Mouse (Mus musculus) intestine, embryonic 14.5 days (tissue): ENCODE measurements around the gene Atg7. TPM values are rescaled to one million over a fixed set of nuclear protein-coding genes. Genes with fewer than 3 reads are reported as not detected.

ENCODE experiments used
- ATAC-seq: fragments of 200-750 bp; cut with Nextera tagmentation; replicated peaks from 2 replicates; pipeline ENCODE4 v1.8.0; 2017; ENCODE audit warnings: low read depth, moderate number of reproducible peaks, moderate TSS enrichment, moderate library complexity; ENCODE audit not compliant: low FRiP score, low TSS enrichment
- DNase-seq: peaks from one replicate; pipeline ENCODE4 v3.0.0-alpha.2; 2018; ENCODE audit warnings: low spot score
- H3K27ac ChIP-seq: fragments of 300-500 bp; sonication (generic); 2 replicates; pipeline ENCODE4 v1.5.1; 2014; ENCODE audit warnings: low read depth, mild to moderate bottlenecking, control low read depth
- H3K27me3 ChIP-seq: fragments of 300-500 bp; sonication (generic); replicated peaks from 2 replicates; pipeline ENCODE4 v1.6.1; 2014; ENCODE audit warnings: low read length, control low read depth; ENCODE audit not compliant: control insufficient read depth, insufficient read depth
- H3K36me3 ChIP-seq: fragments of 300-500 bp; sonication (generic); 2 replicates; pipeline ENCODE4 v1.6.1; 2014; ENCODE audit warnings: low read length, control low read depth; ENCODE audit not compliant: control insufficient read depth, insufficient read depth
- H3K4me1 ChIP-seq: fragments of 300-500 bp; sonication (generic); replicated peaks from 2 replicates; pipeline ENCODE4 v1.6.1; 2014; ENCODE audit warnings: low read length, control low read depth, mixed read lengths; ENCODE audit not compliant: control insufficient read depth, insufficient read depth
- H3K4me2 ChIP-seq: fragments of 300-500 bp; sonication (generic); 2 replicates; pipeline ENCODE4 v1.6.1; 2014; ENCODE audit warnings: low read length
- H3K4me3 ChIP-seq: fragments of 300-500 bp; sonication (generic); 2 replicates; pipeline ENCODE4 v1.5.1; 2014; ENCODE audit warnings: low read depth, low read length, control low read depth, mixed read lengths
- H3K9ac ChIP-seq: fragments of 300-500 bp; sonication (generic); 2 replicates; pipeline ENCODE4 v1.6.1; 2014; ENCODE audit warnings: mild to moderate bottlenecking, low read length
- H3K9me3 ChIP-seq: fragments of 300-500 bp; sonication (generic); 2 replicates; pipeline ENCODE4 v1.6.1; 2016; ENCODE audit warnings: low read length, control low read depth; ENCODE audit not compliant: control insufficient read depth
- WGBS: fragments of 180-500 bp; shearing (Covaris S2); extraction: QIAGEN DNeasy Blood & Tissue Kit; methylation state at CpG from one replicate; pipeline ENCODE4 v1.1.7; 2014; 5-methylcytosine and 5-hydroxymethylcytosine counted together
- polyA plus RNA-seq: library from polyadenylated mRNA; unstranded; fragments of >200 nt; fragmentation: Nextera tagmentation; extraction: Ambion mirVana; gene quantifications from 2 replicates; pipeline ENCODE4 v1.2.1, GENCODE M21; 2014

The Atg7 gene
- polyA plus RNA-seq, 1 experiment from 2014 or later: 22.8 TPM

GRCm38 (mm10) chr6:114674771-114675170 is 31.9 kb downstream of the Atg7 start:
- DNase-seq (no peak), ATAC-seq (no peak)
- no peaks in the 10 kb centered on the region for H3K27me3 ChIP-seq
- H3K4me1 ChIP-seq: no peaks in the 10 kb centered on the region
- no peak overlapping the region for H3K4me2 ChIP-seq
- no peaks in the 10 kb centered on the region for H3K9me3 ChIP-seq
- no peak overlapping the region for H3K27ac ChIP-seq
- H3K4me3 ChIP-seq: no peak overlapping the region
- H3K9ac ChIP-seq: no peak overlapping the region
- peaks cover 11% of the 10 kb centered on the region for H3K36me3 ChIP-seq

- Histone ChIP-seq H3K4me2 (no peak overlapping the region), H3K4me3 (no peak overlapping the region), H3K27ac (no peak overlapping the region), H3K9me3 (no peaks in the 10 kb centered on the region), H3K4me1 (no peaks in the 10 kb centered on the region), H3K9ac (no peak overlapping the region), H3K27me3 (no peaks in the 10 kb centered on the region), H3K36me3 (peaks cover 19% of the 10 kb centered on the region)
- 49% methylated on average over 5 of the region's 5 CpGs for WGBS
- DNase-seq: no peak
- ATAC-seq: no peak
Measured at GRCm38 (mm10) chr6:114676091-114676490, 33.2 kb downstream of the Atg7 start.

DNA sequence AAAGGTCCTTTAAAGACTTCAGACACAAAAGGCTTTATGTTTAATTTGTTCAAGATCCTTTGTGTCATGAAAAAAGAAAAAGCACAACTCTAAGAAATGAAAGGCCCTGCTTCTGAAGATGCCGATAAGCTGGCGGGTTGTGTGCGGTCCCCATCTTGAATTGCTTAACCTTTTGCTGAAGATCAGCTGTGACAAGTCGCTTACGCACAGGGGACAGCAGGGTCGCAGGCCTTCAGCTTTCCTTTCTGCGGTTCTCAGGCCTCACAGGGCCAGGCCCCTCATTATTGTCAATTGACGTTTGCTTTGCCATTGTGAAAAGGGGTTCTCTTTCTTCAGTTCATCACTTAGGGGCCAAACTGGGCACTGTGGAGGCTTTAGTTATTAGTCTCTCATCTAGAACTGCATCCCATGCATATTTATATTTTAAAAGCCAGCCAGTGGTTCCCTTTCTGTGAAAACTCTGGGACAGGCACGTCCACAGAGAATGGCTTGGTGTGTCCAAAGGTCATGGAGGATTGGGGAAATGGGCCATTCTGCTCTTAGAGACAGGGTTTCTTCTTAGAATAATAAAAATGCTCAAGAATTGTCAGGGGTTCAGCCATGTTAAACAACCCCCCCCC is 39.3 kb downstream of the Atg7 start:
- Histone ChIP-seq H3K9ac (no peak overlapping the region), H3K36me3 (peaks cover 19% of the 10 kb centered on the region), H3K4me3 (no peak overlapping the region), H3K4me2 (no peak overlapping the region), H3K4me1 (no peaks in the 10 kb centered on the region), H3K27ac (no peak overlapping the region), H3K9me3 (no peaks in the 10 kb centered on the region), H3K27me3 (no peaks in the 10 kb centered on the region)
- no peak for DNase-seq
- WGBS: 85% methylated on average over 9 of the region's 9 CpGs
- ATAC-seq: no peak

GRCm38 (mm10) chr6:114683741-114684140 is 40.8 kb downstream of the Atg7 start:
- H3K4me2 ChIP-seq: no peak overlapping the region
- DNase-seq (no peak), ATAC-seq (no peak)
- 56% methylated on average over 1 of the region's 1 CpGs for WGBS
- no peak overlapping the region for H3K4me3 ChIP-seq
- no peaks in the 10 kb centered on the region for H3K9me3 ChIP-seq
- no peaks in the 10 kb centered on the region for H3K4me1 ChIP-seq
- no peak overlapping the region for H3K9ac ChIP-seq
- H3K36me3 ChIP-seq: peaks cover 9% of the 10 kb centered on the region; the same call in 1 of the 2 replicates
- H3K27ac ChIP-seq: no peak overlapping the region
- no peaks in the 10 kb centered on the region for H3K27me3 ChIP-seq

DNA sequence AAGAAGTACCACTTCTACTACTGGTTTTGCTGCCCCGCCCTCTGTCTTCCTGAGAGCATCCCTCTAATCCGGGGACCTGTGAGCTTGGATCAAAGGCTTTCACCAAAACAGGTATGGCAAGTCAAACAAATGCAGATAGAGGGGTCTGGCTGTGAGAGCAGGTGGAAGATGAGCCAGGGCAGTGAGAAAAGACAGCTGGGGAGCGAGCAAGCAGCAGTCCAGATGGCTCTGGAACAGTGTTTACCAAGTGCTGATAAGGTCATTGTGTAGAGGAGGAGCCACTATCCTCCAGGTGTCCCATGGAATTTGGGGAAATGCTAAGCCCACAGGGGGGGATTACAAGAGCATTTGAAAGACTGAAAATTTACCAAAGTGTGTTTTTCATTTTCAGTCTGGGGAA is 41.5 kb downstream of the Atg7 start:
- ATAC-seq: no peak
- Histone ChIP-seq H3K36me3 (peaks cover 8% of the 10 kb centered on the region; the same call in 1 of the 2 replicates), H3K4me3 (no peak overlapping the region), H3K27ac (no peak overlapping the region), H3K27me3 (no peaks in the 10 kb centered on the region), H3K4me1 (no peaks in the 10 kb centered on the region), H3K4me2 (no peak overlapping the region), H3K9ac (no peak overlapping the region; the same call in 1 of the 2 replicates), H3K9me3 (no peaks in the 10 kb centered on the region)
- no peak for DNase-seq
- WGBS: 35% methylated on average over 3 of the region's 3 CpGs

DNA sequence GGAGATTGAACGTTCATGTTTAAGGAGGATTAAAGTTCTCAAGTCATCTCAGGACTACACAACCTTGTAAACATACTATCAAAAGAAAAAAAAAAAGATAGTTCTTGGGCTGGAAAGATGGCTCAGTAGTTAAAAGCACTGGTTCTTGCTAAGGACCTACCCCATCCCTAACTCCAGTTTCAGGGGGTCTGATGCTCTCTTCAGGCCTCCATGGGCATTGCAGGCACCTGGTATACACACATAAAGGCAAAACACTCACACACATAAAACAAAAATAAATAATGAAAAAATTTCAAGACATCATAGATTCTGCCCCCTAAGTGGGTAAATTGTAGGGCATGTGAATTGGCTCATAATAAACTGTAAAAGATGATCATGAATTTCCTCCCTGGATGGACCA is 42.5 kb downstream of the Atg7 start:
- Histone ChIP-seq H3K9me3 (no peaks in the 10 kb centered on the region), H3K36me3 (peaks cover 5% of the 10 kb centered on the region; the same call in 1 of the 2 replicates), H3K27me3 (no peaks in the 10 kb centered on the region), H3K4me1 (no peaks in the 10 kb centered on the region), H3K27ac (no peak overlapping the region), H3K4me2 (no peak overlapping the region), H3K4me3 (no peak overlapping the region), H3K9ac (no peak overlapping the region)
- 66% methylated on average over 1 of the region's 1 CpGs for WGBS
- DNase-seq (no peak), ATAC-seq (no peak)

DNA sequence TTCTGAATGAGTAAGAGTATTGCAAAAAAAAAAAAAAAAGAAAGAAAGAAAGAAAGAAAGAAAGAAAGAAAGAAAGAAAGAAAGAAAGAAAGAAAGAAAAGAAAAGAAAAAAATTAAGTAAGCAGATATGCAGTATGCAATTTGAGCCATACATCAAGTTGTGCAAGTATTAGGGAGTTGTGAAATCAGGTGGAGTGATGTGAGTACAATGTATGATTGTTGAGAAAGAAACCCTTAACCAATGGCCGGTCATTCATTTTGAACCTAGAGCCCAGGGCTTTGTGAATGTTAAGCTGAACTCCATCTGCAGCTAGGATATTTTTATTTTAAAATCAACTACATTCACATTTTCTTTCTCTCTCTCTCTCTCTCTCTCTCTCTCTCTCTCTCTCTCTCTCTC is 44.1 kb downstream of the Atg7 start:
- WGBS: 86% methylated on average over 1 of the region's 1 CpGs

DNA sequence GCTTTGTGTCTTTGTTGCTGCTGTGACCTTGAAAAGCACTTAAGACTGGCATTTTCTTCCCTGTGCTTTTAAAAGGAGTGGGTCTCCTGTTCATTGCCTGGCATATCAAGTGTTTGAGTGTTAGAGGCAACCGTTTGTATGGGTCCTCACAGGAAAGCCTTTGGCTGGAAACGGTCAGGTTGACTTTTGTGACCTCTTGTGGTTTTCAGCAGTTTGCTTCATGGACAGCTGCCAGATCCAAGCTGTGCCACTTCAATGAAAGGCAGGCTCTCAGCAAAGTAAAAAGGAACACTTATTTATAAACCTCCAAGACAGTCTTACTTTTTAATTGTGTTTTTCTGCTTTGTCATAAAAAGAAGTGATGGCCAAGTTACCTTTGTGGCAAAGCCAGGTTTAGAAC is 47.8 kb downstream of the Atg7 start:
- WGBS: 25% methylated on average over 2 of the region's 2 CpGs
- Histone ChIP-seq H3K27me3 (no peaks in the 10 kb centered on the region), H3K4me2 (no peak overlapping the region), H3K9ac (no peak overlapping the region), H3K4me1 (no peaks in the 10 kb centered on the region), H3K4me3 (no peak overlapping the region), H3K27ac (no peak overlapping the region), H3K36me3 (no peaks in the 10 kb centered on the region; the same call in 1 of the 2 replicates), H3K9me3 (no peaks in the 10 kb centered on the region)
- no peak for ATAC-seq
- no peak for DNase-seq

More for the DNA sequence above, 44.1 kb downstream of the Atg7 start:
- DNase-seq: no peak
- no peaks in the 10 kb centered on the region; the same call in 1 of the 2 replicates for H3K36me3 ChIP-seq
- H3K4me1 ChIP-seq: no peaks in the 10 kb centered on the region
- H3K9ac ChIP-seq: no peak overlapping the region
- H3K4me2 ChIP-seq: no peak overlapping the region
- no peaks in the 10 kb centered on the region for H3K27me3 ChIP-seq
- H3K4me3 ChIP-seq: no peak overlapping the region
- ATAC-seq: no peak
- H3K27ac ChIP-seq: no peak overlapping the region
- no peaks in the 10 kb centered on the region for H3K9me3 ChIP-seq

DNA sequence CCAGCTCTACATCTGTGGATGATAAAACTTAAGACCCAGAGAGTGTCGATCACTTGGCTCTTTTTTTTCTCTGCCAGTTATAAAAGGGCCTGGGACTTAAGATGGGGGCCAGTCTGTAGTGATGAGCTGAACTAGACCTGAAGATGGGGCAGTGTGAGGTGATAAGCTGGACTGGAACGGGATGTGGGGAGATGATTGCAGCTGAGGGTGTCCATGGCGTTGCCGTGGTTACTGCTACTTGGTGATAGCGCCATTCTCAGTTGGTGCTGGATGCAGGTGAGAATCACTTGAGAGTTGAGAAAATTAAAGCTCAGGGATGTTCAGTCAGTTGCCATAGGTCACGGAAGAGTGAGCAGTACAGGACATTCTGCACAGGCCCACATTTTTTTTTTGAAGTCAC is 48.6 kb downstream of the Atg7 start:
- DNase-seq: no peak
- Histone ChIP-seq H3K4me2 (no peak overlapping the region), H3K9me3 (no peaks in the 10 kb centered on the region), H3K9ac (no peak overlapping the region), H3K4me3 (no peak overlapping the region), H3K36me3 (no peaks in the 10 kb centered on the region), H3K27me3 (no peaks in the 10 kb centered on the region), H3K27ac (no peak overlapping the region), H3K4me1 (no peaks in the 10 kb centered on the region)
- WGBS: 89% methylated on average over 6 of the region's 6 CpGs
- no peak for ATAC-seq
